Mouse (Mus musculus) left cerebral cortex, adult 18-20 months (tissue): ENCODE results near the gene Gm6588. TPM values are rescaled to one million over a fixed set of nuclear protein-coding genes. Genes with fewer than 3 reads are reported as not detected.
"Not testable (repeated sequence)": the region's sequence is repeated elsewhere in the genome, so short reads cannot be mapped to it uniquely, and the experiment has no call there.

Experiments
- DNase-seq, 2 experiments: peaks; one replicate each; pipeline ENCODE4 v3.0.0; 2021 to 2022; ENCODE audit warnings: low spot score in 2 of 2, mixed read lengths in 1 of 2
- long read RNA-seq, 2 experiments: library from polyadenylated mRNA; stranded (forward); transcript quantifications; one replicate each; pipeline ENCODE4 v2.0.0; 2021
- total RNA-seq, 2 experiments: library from RNA; stranded (reverse); gene quantifications; 2 replicates each; pipeline ENCODE4 v1.2.3; 2021

Gm6588 gene
- not detected for total RNA-seq
- long read RNA-seq, experiment 1 = 0 reads
- long read RNA-seq, experiment 2 = 0 reads

- no peak for DNase-seq
Measured at GRCm38 (mm10) chr5:112448747-112449440, at the start of gene Gm6588. TSS of gene Gm6588 (plus strand) at chr5:112449426.

DNA sequence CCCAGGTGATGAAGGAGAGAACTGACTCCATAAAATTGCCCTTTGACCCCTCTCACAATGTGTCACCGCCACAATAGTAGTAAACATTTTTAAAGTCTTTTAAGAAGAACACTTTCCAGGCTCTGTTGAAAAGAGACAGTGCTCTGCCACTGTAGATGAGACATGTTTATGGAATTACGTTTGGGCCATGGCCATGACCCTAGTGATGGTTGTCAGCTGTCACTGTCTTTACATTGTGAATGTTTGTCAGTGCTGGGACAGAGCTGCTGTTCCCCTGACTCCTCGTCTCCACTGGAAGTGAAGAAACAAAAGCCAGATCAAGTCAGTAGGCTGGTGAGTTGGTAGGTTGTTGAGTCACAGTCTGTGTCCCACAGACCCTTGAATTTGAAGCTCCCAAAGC is 46.8 kb upstream of the Gm6588 start:
- no peak for DNase-seq

DNA sequence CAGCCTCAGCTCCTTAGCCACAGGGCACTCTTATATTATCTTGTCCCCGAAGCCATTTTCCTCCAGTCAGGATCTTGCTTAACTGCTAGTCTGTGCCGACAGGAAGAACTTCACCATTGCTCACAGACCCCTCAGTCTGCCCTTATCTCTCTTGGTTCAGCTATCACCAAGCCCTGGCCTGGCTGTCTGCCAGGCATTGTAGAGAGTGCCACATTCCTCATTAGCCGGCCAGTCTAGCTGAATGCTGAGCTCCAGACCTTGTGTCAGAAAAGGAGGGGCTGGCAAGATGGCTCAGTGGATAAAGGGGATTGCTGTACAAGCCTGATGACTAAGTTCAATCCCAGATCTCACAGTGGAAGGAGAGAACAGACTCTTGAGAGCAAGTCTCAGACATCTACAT is 43.2 kb upstream of the Gm6588 start:
- no peak for DNase-seq

GRCm38 (mm10) chr5:112409274-112409673 is 40.0 kb upstream of the Gm6588 start:
- DNase-seq = no peak

DNA sequence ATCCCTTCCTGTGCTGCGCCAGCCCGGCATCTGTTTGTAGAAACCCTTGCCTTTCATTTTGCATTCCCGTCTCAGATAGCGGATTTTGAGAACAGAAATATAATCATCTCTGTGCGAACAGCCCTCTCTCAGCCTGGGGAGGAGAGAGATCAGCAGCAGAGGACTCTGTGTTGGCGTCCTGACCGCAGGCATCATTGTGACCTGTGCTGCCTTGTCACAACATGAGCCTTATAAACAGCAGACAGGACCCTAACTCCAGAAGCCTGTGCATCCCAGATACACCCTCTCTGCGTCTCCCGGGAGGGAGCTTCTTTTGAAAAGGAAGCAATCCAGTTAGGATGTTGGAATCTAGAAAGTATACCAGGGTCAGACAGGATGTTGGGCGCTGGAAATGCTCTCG is 38.2 kb upstream of the Gm6588 start:
- DNase-seq = no peak

DNA sequence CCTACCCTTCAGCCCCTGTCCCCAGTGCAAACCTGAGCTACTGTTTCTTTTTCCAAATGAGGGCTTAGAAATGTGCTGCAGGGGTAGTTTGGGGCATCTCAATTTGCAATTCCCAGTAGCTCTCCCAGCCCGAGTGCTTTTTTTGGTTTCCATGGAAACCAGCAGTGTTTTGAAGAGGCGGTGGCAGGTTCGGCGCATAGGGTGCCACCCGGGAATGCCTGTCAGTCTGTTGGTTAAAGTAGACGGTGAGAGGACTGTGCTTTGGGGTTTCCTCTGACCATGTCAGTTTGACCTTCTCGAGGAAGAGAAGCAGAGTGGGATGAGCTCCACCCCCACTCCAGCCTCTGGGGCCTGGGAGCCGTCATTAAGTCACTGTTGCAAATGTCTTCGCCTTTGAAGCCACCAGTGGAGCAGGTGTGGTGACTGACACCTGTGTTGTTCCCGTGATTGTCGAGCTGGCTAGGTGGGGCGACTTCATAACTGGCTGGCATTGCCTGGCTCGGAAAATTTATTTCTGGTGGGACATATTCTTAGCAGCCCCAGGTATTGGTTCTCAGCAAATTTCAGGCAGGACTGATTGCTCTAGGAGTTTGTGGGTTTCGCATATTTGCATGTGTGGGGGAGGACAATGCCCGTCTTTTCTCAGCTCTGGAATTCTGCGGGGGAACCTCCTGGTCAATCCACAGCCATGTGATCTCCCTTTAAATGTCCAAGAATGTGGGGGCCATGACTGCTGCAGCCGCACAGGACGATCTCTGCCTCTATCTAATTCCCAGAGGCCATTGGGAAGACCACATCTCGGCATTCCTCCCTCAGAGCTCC is 37.5 kb upstream of the Gm6588 start:
- DNase-seq = peak; percentile 53 to 76

DNA sequence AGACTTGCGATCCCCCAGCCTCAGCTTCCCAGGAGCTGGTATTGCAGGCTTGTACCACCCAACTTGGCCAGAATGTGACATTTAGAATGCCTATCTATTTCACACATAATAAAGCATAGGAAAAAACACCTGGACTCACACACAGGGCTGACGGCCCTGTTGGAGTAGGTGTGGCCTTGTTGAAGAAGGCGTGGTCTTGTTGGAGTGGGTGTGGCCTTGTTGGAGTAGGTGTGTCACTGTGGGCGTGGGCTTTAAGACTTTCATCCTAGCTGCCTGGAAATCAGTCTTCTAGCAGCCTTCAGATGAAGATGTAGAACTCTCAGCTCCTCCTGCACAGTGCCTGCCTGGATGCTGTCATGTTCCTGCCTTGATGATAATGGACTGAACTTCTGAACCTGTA is 36.4 kb upstream of the Gm6588 start:
- not testable (repeated sequence) for DNase-seq

- no peak for DNase-seq
Measured at GRCm38 (mm10) chr5:112416673-112417072, 32.6 kb upstream of the Gm6588 start.

DNA sequence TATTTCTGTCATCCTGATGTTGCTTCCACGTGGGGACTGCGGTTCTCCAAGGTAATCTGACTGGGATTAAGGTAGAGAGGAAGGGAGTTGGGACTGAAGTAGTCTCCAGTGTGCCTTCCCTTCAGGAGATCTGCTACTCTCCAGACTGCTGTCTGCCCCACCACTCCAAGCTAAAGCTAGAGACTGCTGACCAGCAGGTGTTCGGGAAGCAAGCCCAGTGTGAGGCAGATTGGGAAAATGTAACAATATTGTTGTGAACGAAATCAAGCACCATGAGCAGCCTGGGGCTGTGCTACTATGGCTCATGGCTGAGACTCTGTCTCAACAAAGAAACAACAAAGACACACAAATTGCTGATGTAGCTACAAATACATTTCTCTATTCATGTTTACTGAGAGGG is 31.2 kb upstream of the Gm6588 start:
- DNase-seq = no peak

DNA sequence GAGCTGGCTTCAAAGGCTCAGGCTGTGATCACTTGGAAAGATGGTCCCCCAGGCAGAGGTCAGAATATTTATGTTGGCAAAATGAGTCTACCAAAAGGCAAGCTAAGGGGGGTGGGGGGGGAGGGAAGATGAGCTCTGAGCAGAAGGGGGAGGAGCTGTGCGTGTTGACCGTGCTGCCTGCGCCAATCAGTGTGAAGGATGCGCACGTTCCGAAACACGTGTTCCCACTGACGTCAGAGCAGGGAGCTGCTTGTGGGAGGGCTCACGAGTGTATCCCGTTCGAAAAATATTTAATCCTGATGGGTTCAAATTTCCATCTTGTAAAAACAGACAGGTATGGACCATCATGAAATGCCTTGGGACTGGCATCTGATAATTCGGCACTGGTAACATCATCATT is 29.7 kb upstream of the Gm6588 start:
- DNase-seq = no peak

- DNase-seq = no peak
Measured at GRCm38 (mm10) chr5:112426635-112427034, 22.6 kb upstream of the Gm6588 start.

DNA sequence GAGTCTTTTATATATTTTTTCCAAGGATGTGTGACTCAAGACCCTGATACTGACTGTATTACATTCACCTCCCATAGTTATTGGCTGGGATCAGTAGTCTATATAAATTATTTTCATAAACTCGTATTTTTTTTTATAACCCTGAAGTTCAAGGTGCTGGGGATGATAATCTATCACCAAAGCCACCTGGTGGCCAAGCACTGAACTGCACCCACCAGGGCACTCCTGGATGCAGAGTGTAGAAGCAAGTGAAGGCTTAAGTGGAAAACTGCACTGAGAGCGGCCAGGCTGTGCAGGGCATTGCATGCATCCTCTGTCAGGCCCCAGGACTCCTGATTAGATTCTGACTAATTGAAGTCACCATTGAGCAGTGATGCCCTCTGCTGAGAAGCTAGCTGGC is 21.9 kb upstream of the Gm6588 start:
- peak; percentile 64 to 81 for DNase-seq

GRCm38 (mm10) chr5:112428944-112429343 is 20.3 kb upstream of the Gm6588 start:
- DNase-seq = peak; percentile 70 to 71

DNA sequence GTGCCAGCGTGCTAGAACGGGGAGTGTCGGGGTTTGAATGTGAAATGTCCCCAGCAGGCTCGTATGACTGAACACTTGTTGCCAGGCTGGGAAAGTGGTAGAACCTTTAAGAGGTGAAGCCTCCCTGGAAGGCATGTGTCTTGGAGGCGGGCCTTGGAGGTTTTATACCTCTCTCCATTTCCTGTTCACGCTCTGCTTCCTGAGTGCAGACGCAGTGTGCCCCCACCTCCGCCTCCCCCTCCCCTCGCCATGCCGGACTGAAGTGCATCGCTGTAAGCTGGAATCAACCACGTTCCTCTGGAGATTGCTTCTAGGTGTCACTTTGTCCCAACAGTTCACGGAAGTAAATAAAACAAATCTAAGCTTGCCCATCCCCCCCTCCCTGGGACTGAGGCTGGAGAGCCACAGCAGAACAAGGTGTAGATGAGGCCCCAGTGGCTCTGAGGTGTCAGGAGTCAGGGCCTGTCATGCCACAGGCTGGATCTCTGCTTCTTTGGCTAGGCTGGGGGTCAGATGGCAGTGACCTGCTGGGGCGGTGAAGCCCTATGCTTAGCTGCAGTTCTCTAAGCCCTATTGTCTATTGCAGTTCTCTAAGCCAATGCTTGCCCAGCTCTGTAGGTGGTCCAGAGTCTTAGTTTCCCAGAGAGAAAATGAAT is 18.0 kb upstream of the Gm6588 start:
- no peak for DNase-seq

GRCm38 (mm10) chr5:112432033-112432432 is 17.2 kb upstream of the Gm6588 start:
- DNase-seq = peak in 1 of 2 experiments; percentile 42

GRCm38 (mm10) chr5:112433004-112433403 is 16.2 kb upstream of the Gm6588 start:
- peak; percentile 85 to 92 for DNase-seq

DNA sequence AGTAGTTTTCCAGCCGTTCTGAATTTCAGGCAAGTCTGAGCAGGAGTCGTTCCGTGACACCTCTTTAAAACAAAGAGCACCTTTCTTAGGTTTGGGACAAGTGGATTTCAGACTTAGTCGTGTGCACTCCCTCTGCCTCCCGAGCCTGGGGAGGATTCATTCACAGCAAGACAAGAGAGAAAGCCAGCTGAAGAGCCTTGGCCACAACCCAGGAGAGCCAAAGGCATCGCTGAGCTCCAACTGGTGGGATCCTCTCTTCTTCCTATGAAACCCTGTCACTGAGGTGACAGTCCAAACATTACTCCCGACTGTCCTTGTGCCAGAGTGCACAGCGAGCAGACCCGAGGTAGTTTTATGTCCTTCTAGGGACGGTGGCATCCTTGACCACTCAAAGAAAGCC is 10.7 kb upstream of the Gm6588 start:
- no peak for DNase-seq

DNA sequence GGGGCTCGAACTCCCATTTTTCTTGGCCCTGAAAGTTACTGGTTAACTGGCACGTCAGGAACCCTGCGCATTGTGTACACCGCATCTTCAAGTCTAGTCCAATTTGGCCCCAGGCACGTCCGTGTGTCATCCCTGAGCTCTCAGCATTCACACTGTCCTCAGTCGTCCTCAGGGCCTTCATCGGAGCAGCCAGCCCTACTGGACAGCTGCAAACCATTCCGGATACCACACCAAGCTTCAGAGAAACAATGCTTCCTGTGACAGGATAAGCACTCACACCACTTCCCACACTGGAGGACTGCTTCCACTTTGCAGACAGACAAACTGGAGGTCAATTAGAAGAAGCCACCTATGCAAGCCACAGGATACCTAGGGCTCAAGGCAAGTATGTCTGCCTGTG is 3.9 kb downstream of the Gm6588 start:
- DNase-seq = no peak

GRCm38 (mm10) chr5:112454966-112455555 is 5.8 kb downstream of the Gm6588 start:
- DNase-seq = no peak

- no peak for DNase-seq
Measured at GRCm38 (mm10) chr5:112459903-112460302, 10.7 kb downstream of the Gm6588 start.

DNA sequence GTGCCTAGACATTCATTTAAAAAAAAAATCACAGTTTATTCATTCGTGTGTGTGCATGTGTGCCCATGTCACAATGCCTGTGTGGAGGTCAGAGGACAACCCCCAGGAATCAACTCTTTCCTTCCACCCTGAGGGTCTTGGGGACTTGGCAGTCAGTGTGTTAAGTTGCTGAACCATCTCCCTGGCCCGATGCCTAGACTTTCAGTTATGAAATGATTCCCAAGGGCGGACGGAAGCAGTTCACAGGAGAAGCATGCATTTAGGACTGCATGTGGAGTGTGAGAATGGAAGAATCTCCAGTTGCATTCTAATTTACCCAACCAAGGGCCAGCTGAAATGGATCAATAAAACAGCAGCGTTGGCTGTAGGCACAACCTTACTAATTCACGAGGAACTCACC is 17.1 kb downstream of the Gm6588 start:
- no peak for DNase-seq
